Mouse (Mus musculus) liver, postnatal 0 days (tissue): ENCODE data around the gene Gm48551.

Experiments used
- CTCF ChIP-seq: sonication (generic); IDR thresholded peaks from 2 replicates; pipeline ENCODE4 v1.5.1; 2016; ENCODE audit warnings: antibody characterized with exemption, low read depth
- EP300 ChIP-seq: IDR thresholded peaks from 2 replicates; pipeline ENCODE4 v1.6.1; 2016; ENCODE audit warnings: antibody characterized with exemption, low read depth, mild to moderate bottlenecking

DNA sequence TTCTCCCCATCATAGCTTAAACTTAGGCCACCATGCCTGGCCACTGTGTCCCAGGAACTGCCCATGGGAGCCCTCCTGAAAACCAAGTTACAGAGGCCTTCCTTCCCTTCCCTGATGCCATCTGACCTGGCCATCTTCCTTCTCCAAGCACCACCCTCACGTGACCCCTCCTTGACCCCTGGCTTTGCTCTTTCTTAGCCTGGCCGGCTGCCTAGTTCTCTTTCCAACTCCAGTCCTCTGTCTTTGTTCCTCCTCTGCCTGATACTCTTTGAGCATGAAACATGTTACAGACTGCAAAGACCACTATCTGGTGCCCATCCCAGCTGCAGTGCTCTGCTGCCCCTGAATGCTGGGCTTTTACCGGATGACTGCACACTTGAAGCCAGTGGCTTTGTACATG lies 5.1 kb downstream of the Gm48551 start:
- TF ChIP-seq CTCF (no peak), EP300 (no peak)
